ENCODE assay signal across 9 mouse cellular contexts in the genomic region with DNA sequence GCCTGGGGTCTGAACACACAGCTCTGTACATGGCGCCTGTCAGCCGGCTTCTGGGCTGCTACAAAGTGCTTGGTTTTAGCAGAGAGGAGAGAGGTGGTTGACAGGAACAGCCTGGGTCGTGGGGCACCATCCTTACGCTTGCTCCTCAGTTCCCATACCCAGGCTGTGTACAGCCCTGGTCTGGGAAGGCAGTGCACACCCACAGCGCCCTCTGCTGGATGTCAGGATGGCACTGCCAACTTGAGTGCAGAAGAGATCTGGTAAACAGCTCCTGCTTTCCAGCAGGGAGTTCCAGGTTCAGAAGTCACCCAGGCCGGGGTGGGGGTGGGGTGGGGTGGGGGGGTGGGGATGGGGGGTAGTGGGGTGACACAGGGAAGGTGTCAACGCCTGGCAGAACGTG.
DNase-seq lines count a peak whose midpoint lies in the region; ATAC-seq and TF ChIP-seq lines count a peak whose summit lies in the region.
"Had no signal": no experiment of that assay in that cellular context is flagged by ENCODE, and none has a peak within 500 bp of the region (broad histone marks: within the 10 kb centered on the region; RNA-seq: fewer than 3 reads in every experiment).

No protein-coding gene starts in this region.

- H3K36me3 ChIP-seq in hindbrain, postnatal 0 days (ENCODE audit: insufficient read depth, low read length): no peaks in the 10 kb centered on the region
- H3K36me3 ChIP-seq in midbrain, embryonic 10.5 days: no peaks in the 10 kb centered on the region

- H3K4me3 ChIP-seq in hindbrain, postnatal 0 days (ENCODE audit: low read length): no peak overlapping the region
- no peak overlapping the region for H3K4me3 ChIP-seq in midbrain, embryonic 10.5 days

- DNase-seq in adipocyte (ENCODE audit: low spot score): peak; percentile 49
- DNase-seq in cerebellum, postnatal 14 days: peak; percentile 95 to 98
- peak; percentile 83 to 91 for DNase-seq in frontal cortex, postnatal 36 days (ENCODE audit: low spot score in 2 of 2)
- DNase-seq in hindbrain, postnatal 0 days (ENCODE audit: low spot score): peak; percentile 94
- peak; percentile 80 for DNase-seq in left cerebral cortex, adult 11 months (ENCODE audit: low spot score)
- DNase-seq in midbrain, embryonic 10.5 days (ENCODE audit: low spot score): peak; percentile 85
- DNase-seq in skeletal muscle tissue, adult 2 months (ENCODE audit: low read depth, low spot score): peak; percentile 68

- no peaks in the 10 kb centered on the region for H3K4me1 ChIP-seq in hindbrain, postnatal 0 days (ENCODE audit: insufficient read depth, low read length)
- H3K4me1 ChIP-seq in midbrain, embryonic 10.5 days: peaks cover 17% of the 10 kb centered on the region; the same call in 1 of the 2 replicates

- no peak overlapping the region for H3K27ac ChIP-seq in hindbrain, postnatal 0 days
- H3K27ac ChIP-seq in midbrain, embryonic 10.5 days (replicated peaks): 0 out of 2 replicates have a peak overlapping the region, but pooled peaks have one; percentile 13
- H3K27ac ChIP-seq: macrophage had no signal

- TF ChIP-seq CTCF in hindbrain, postnatal 0 days (IDR thresholded peaks at IDR 0.05; ENCODE audit: low read depth): peak; percentile 96

- peak; percentile 92 for ATAC-seq in hindbrain, postnatal 0 days
- ATAC-seq in inflammation-experienced regulatory T-cells, adult 6 months: no peak

- H3K9me3 ChIP-seq in hindbrain, postnatal 0 days (ENCODE audit: low read length): no peaks in the 10 kb centered on the region
- H3K9me3 ChIP-seq in midbrain, embryonic 10.5 days (replicated peaks): no peaks in the 10 kb centered on the region

- H3K9ac ChIP-seq in hindbrain, postnatal 0 days (replicated peaks; ENCODE audit: low read length): no peak overlapping the region

- H3K27me3 ChIP-seq in hindbrain, postnatal 0 days (ENCODE audit: insufficient read depth, low read length): no peaks in the 10 kb centered on the region
- peaks cover 27% of the 10 kb centered on the region for H3K27me3 ChIP-seq in midbrain, embryonic 10.5 days (ENCODE audit: low read depth, poor library complexity, severe bottlenecking)

- 6% methylated on average over 8 of the region's 8 CpGs for WGBS in hindbrain, postnatal 0 days
- WGBS in midbrain, embryonic 10.5 days: 10% methylated on average over 8 of the region's 8 CpGs

- no peak overlapping the region for H3K4me2 ChIP-seq in hindbrain, postnatal 0 days (ENCODE audit: low read depth, low read length)
